Mouse (Mus musculus): ENCODE measurements at regions not wholly inside any gene's neighbourhood (a gene's known extent, or its start where the extent isn't known, plus 50 kb on each side); places are given as distances from the start of the nearest gene placed in this dataset.

GRCm38 (mm10) chr13:83266591-83266990 is 237.2 kb upstream of the Mef2c start:
- no peak for DNase-seq

GRCm38 (mm10) chr13:83268663-83269062 is 235.2 kb upstream of the Mef2c start:
- DNase-seq, result no peak

GRCm38 (mm10) chr13:83278695-83279094 is 225.1 kb upstream of the Mef2c start:
- DNase-seq, result no peak

- no peak for DNase-seq
Measured at GRCm38 (mm10) chr13:83307696-83308095, 196.1 kb upstream of the Mef2c start.

GRCm38 (mm10) chr13:83328488-83328887 is 175.3 kb upstream of the Mef2c start:
- no peak for DNase-seq

DNA sequence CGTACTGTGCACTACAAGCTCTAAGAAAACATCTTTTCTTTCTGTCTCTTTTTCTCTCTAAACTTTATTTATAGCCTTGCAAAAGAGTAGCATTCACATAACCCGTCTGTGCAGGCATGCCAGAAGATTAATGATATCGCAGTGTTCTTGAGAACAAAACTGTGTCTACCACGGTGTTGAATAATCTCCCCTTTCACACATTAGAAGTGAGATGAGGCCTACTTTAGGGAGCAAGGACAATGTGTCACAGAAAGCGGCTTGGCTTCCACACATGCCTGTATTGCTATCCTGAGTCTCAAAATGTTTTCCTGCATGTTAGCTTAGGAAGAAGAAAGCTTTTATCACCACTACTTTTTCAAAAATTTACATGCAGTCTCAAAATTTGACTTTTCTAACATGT is 170.1 kb upstream of the Mef2c start:
- DNase-seq, result no peak

DNA sequence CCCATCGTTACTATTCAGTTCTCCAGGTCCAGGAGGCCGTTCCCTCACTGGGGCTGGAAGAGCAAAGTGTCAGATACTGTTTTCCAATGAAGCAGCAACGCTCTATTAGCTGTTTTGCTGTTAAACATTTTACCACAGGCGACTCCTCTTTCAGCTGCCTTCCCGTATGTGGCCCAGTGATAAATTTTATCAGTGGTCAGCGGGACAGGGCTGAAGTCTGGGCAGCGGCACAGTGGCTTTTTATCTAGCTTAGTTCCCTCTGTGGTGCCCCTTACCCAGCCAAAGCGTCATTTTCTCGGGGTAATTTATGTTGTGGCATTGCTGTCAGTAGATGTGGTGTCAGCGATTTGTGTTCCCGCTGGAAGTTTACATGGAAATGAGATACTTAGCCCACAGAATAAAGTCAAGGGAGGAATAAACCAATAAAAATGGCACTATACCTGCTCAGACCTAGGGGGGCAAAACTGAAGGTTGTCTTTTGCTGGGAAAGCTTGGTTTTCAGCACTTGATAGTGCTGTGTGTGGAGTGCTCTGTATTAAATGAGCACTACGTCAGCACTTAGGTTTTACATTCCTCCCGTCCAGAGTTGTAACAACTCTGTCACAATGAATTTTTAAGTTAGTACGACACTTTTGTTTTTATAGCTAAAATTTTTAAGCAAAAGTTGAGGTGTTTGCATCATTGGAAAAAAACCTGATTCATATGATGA is 159.1 kb upstream of the Mef2c start:
- no peak for DNase-seq

- DNase-seq, result no peak
Measured at GRCm38 (mm10) chr13:83355341-83355740, 148.5 kb upstream of the Mef2c start.

DNA sequence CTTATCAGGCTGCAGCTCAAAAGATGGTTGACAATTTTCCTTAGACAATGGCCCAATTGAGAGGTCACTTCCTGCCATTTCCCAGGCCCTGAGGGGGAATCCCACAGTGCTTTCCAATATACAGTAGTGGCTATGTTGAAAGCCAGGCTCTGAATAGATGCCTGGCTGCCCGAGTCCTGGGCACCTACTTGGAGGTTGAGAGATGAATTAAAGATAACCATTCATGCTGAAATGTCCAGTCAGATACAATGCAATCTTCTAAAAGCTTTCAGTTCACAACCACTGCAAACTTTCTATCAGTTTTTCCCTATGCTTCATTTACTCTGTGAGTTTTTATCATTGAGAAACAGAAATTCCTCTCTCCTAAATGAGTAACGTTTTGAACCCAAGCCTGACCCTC is 143.3 kb upstream of the Mef2c start:
- DNase-seq, result no peak

GRCm38 (mm10) chr13:83376097-83376797 is 127.6 kb upstream of the Mef2c start:
- no peak for DNase-seq

DNA sequence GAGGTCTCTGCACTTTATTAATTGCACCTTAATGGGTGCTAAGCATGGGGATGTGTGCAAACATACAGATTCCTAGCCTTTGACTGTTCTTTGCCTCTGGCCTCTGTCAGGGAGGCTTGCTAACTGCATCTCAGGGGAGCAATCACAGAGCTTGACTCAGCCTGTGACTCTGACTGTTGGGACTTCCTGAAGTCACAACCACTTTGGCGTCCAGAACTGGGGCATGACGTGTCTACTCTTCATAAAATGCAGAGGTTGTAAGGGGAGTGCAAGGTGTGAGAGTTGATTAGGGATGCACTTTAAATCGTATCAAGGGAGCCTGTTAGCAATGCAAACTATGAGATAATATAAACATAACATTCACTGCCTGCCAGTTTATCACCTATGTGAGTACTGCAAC is 125.2 kb upstream of the Mef2c start:
- no peak for DNase-seq

DNA sequence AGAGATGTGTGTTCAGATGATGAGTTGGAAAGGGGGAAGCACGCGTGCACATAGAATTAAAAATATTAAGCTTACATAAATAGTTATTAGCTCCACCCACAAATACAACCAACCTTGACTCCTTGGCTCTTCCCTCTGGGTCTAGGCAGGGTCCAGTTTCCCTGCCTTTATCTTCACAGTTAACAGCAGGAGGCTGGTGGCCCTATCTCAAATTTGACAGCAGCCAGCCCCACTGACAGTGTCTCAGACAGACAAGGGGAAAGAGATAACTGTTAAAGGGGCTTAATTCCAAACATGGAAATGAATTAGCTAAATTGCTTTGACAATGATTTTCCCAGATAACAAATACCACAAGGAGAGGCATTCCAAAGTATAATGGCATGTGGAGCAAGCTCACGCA is 121.2 kb upstream of the Mef2c start:
- DNase-seq, result no peak

DNA sequence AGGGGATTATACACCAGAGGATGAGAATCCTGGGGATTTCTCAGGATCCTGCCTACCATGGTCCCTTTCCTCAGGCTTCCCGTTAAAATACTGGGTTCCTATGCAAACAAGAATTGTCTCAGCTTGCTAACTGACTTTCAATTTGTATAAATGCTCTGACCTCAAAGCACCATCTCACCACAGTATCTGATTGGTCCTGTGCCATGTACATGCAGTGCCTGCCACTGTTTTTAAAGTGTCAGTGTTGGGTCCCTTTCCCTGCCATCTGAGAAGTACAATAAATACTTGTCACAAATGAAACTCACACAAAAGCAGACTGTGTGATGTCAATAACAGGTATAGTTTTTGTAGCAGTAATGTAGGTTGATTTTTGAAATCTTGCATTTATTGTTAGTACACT is 109.1 kb upstream of the Mef2c start:
- no peak for DNase-seq

- no peak for DNase-seq
Measured at GRCm38 (mm10) chr13:83399381-83399780, 104.5 kb upstream of the Mef2c start.

DNA sequence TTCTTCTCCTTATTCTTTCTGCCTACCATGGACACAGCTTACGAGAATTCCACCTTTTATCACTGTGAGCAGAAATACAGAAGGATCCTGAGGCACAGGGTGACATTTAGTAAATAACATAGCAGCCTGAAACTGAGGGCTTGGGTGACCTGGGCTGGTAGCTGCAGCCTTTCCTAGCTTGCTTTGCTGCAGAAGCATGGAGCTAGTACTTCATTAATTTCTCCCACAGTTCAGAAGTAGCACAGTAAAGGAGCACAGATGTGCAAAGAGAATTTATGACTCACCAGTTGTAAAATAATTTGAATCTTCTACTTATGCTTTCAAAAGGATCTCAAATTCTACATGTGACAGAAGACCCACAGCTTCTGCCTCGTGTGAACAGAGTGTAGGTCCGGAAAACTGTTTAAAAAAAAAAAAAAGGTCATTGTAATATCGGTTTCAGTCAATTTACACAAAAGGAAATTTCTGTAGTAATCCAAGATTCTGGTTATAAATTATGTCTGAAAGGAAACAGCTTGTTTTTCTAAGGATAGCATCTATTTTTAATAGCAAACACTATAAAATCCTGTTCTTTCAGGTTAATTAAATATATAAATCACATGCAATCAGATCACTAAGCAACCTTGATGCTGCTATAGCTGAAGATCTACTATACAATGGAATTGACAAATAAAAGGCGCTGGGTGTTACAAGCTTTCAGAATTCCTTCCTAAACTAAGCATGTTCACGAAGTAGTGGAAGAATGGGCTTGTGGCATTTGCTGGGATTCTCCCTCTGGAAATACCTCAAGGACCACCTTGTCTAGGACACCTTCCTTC is 64.0 kb upstream of the Mef2c start:
- no peak for DNase-seq

DNA sequence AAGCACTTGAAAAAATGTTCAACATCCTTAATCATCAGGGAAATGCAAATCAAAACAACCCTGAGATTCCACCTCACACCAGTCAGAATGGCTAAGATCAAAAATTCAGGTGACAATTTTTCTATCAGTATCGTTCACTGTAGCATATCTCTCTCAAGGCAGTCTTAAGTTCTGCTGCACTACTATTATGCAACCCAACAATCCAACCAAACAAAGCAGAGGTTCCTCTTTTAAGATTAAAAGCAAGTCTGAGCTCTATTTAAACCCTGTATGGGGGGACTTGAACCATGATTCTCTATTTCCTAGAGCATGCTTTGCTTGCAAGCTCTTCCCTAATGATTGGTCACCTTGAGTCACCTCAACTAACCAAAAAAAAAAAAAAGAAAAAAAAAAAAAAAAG is 59.6 kb upstream of the Mef2c start:
- no peak for DNase-seq

DNA sequence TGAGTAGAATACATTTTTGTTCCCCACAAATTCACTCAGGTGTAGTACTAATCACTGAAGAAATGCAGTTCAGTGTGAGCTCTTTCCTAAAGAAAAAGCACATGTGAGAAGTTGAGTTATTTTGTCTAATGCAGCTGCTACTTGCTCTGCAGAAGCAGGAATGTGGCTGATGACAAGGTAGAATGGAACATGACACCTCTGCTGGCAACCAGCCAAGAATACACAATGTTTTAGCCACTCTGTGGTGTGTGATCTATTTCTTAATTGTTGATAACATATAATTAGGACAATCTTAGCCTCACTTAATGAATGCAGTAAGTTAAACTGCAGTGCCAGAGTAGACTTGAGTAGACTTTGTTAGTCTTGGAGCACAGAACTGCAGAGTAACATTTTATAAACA is 53.0 kb upstream of the Mef2c start:
- DNase-seq, result no peak

DNA sequence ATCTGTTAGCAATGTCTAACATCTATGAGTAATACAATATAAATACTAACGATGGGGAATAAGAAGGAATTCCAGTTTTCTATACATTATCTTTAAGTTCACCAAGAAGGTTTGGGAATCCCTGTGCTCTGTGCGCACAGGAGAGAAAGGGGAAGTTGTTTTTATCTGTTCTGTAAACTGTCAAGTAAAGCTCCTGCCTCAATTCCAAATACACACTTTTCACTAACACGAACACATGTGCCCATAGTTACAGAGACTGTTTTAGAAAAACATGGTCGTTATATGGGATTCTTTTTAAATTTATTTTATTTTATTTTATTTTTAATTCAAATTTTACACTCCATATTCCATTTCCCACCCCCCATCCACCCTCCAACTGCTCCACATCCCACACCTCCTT is 50.8 kb upstream of the Mef2c start:
- DNase-seq, result no peak
